Mouse (Mus musculus) stomach, postnatal 0 days (tissue): Measurements from ENCODE around the gene Catsperg1. TPM values are rescaled to one million over a fixed set of nuclear protein-coding genes. Genes with fewer than 3 reads are reported as not detected.
A peak's percentile ranks its signal among the peaks of the same experiment; 100 is the strongest.

Experiments
- ATAC-seq: fragments of 200-750 bp; cut with Nextera tagmentation; 2 replicates; pipeline ENCODE4 v1.8.0; 2017; ENCODE audit not compliant: low FRiP score, low TSS enrichment
- DNase-seq: peaks from one replicate; pipeline ENCODE4 v3.0.0-alpha.2; 2016; ENCODE audit warnings: low spot score
- H3K27ac ChIP-seq: fragments of 300-500 bp; sonication (generic); replicated peaks from 2 replicates; pipeline ENCODE4 v1.5.1; 2014; ENCODE audit warnings: mild to moderate bottlenecking, control low read depth
- H3K27me3 ChIP-seq: fragments of 300-500 bp; sonication (generic); 2 replicates; pipeline ENCODE4 v1.6.1; 2014; ENCODE audit warnings: low read length; ENCODE audit not compliant: control insufficient read depth, insufficient read depth
- H3K36me3 ChIP-seq: fragments of 300-500 bp; sonication (generic); 2 replicates; pipeline ENCODE4 v1.6.1; 2014; ENCODE audit warnings: low read length, mixed read lengths; ENCODE audit not compliant: control insufficient read depth, insufficient read depth
- H3K4me1 ChIP-seq: fragments of 300-500 bp; sonication (generic); replicated peaks from 2 replicates; pipeline ENCODE4 v1.6.1; 2014; ENCODE audit warnings: antibody characterized with exemption; ENCODE audit not compliant: control insufficient read depth, insufficient read depth
- H3K4me2 ChIP-seq: fragments of 300-500 bp; sonication (generic); replicated peaks from 2 replicates; pipeline ENCODE4 v1.6.1; 2014; ENCODE audit warnings: low read depth, mild to moderate bottlenecking, control low read depth, moderate library complexity
- H3K4me3 ChIP-seq: fragments of 300-500 bp; sonication (generic); 2 replicates; pipeline ENCODE4 v1.5.1; 2014; ENCODE audit warnings: low read depth, low read length, control low read depth
- H3K9ac ChIP-seq: fragments of 300-500 bp; sonication (generic); 2 replicates; pipeline ENCODE4 v1.6.1; 2014; ENCODE audit warnings: mild to moderate bottlenecking, low read length, control low read depth, mixed read lengths
- H3K9me3 ChIP-seq: fragments of 300-500 bp; sonication (generic); 2 replicates; pipeline ENCODE4 v1.6.1; 2016; ENCODE audit warnings: low read length; ENCODE audit not compliant: control insufficient read depth
- CTCF ChIP-seq: IDR thresholded peaks from 2 replicates; pipeline ENCODE4 v1.5.1; 2016; ENCODE audit warnings: antibody characterized with exemption, low read depth, mild to moderate bottlenecking, moderate library complexity
- EP300 ChIP-seq: optimal IDR thresholded peaks from 2 replicates; pipeline ENCODE3; 2016; ENCODE audit warnings: antibody characterized with exemption
- WGBS: fragments of 180-500 bp; shearing (Covaris S2); extraction: QIAGEN DNeasy Blood & Tissue Kit; methylation state at CpG from one replicate; pipeline ENCODE4 v1.1.7; 2014; 5-methylcytosine and 5-hydroxymethylcytosine counted together
- polyA plus RNA-seq: library from polyadenylated mRNA; unstranded; fragments of >200 nt; fragmentation: Nextera tagmentation; extraction: Ambion mirVana; gene quantifications from 2 replicates; pipeline ENCODE4 v1.2.1, GENCODE M21; 2015

Gene Catsperg1
- polyA plus RNA-seq = 0.29 and 0.65 TPM in 2 replicates

- TF ChIP-seq EP300 (no peak), CTCF (no peak)
- DNase-seq = peak; percentile 31
- H3K36me3 ChIP-seq = no peaks in the 10 kb centered on the region
- no peak within 1 kb of the TSS for H3K27ac ChIP-seq
- 6% methylated on average over 20 of the region's 20 CpGs for WGBS
- no peaks in the 10 kb centered on the region for H3K4me1 ChIP-seq
- no peak within 1 kb of the TSS for H3K4me2 ChIP-seq
- H3K27me3 ChIP-seq = no peaks in the 10 kb centered on the region
- no peak within 1 kb of the TSS for H3K9ac ChIP-seq
- H3K4me3 ChIP-seq = no peak within 1 kb of the TSS
- ATAC-seq = no peak
- 0 out of 2 replicates have a peak, but pooled peaks cover 2% of the 10 kb centered on the region for H3K9me3 ChIP-seq
These were observed at the start of gene Catsperg1 for GRCm38 (mm10) chr7:29213675-29214082. Gene Catsperg1, minus strand, starts transcription at chr7:29214035.

GRCm38 (mm10) chr7:29262151-29262550, 48.3 kb upstream of the Catsperg1 start:
- no peak for TF ChIP-seq CTCF
- TF ChIP-seq EP300 = no peak
- Histone ChIP-seq H3K36me3 (no peaks in the 10 kb centered on the region; the same call in 1 of the 2 replicates), H3K27me3 (no peaks in the 10 kb centered on the region), H3K27ac (peak overlapping the region; percentile 40), H3K4me3 (no peak overlapping the region), H3K9ac (no peak overlapping the region), H3K9me3 (no peaks in the 10 kb centered on the region), H3K4me2 (no peak overlapping the region), H3K4me1 (no peaks in the 10 kb centered on the region)
- DNase-seq (no peak), ATAC-seq (no peak)
- 60% methylated on average over 6 of the region's 6 CpGs for WGBS

- no peaks in the 10 kb centered on the region for H3K9me3 ChIP-seq
- no peak overlapping the region for H3K9ac ChIP-seq
- no peaks in the 10 kb centered on the region; the same call in 1 of the 2 replicates for H3K36me3 ChIP-seq
- DNase-seq (no peak), ATAC-seq (no peak)
- no peak overlapping the region for H3K4me3 ChIP-seq
- WGBS = 78% methylated on average over 10 of the region's 10 CpGs
- H3K4me2 ChIP-seq = no peak overlapping the region
- H3K4me1 ChIP-seq = no peaks in the 10 kb centered on the region
- no peak for TF ChIP-seq CTCF
- TF ChIP-seq EP300 = no peak
- no peaks in the 10 kb centered on the region for H3K27me3 ChIP-seq
- H3K27ac ChIP-seq = no peak overlapping the region
These were observed 46.2 kb upstream of the Catsperg1 start for GRCm38 (mm10) chr7:29259781-29260730.

GRCm38 (mm10) chr7:29257368-29257767, 43.5 kb upstream of the Catsperg1 start:
- Histone ChIP-seq H3K9me3 (no peaks in the 10 kb centered on the region), H3K36me3 (no peaks in the 10 kb centered on the region; the same call in 1 of the 2 replicates), H3K27me3 (no peaks in the 10 kb centered on the region), H3K9ac (0 out of 2 replicates have a peak overlapping the region, but pooled peaks have one; percentile 1), H3K4me2 (no peak overlapping the region), H3K4me3 (no peak overlapping the region), H3K4me1 (no peaks in the 10 kb centered on the region), H3K27ac (peak overlapping the region; percentile 30)
- DNase-seq (no peak), ATAC-seq (no peak; the same call in 1 of the 2 replicates)
- 64% methylated on average over 1 of the region's 1 CpGs for WGBS
- TF ChIP-seq CTCF = no peak
- TF ChIP-seq EP300 = no peak

- Histone ChIP-seq H3K4me1 (no peaks in the 10 kb centered on the region), H3K4me2 (no peak overlapping the region), H3K9me3 (no peaks in the 10 kb centered on the region), H3K27me3 (no peaks in the 10 kb centered on the region), H3K36me3 (no peaks in the 10 kb centered on the region; the same call in 1 of the 2 replicates), H3K4me3 (no peak overlapping the region), H3K27ac (no peak overlapping the region), H3K9ac (no peak overlapping the region)
- 67% methylated on average over 4 of the region's 4 CpGs for WGBS
- DNase-seq (no peak), ATAC-seq (no peak)
- TF ChIP-seq CTCF (no peak), EP300 (no peak)
These were observed 42.0 kb upstream of the Catsperg1 start for GRCm38 (mm10) chr7:29255875-29256274.

- Histone ChIP-seq H3K4me2 (no peak overlapping the region), H3K4me3 (no peak overlapping the region), H3K9ac (no peak overlapping the region), H3K27ac (peak overlapping the region; percentile 74), H3K27me3 (no peaks in the 10 kb centered on the region), H3K36me3 (no peaks in the 10 kb centered on the region; the same call in 1 of the 2 replicates), H3K4me1 (no peaks in the 10 kb centered on the region), H3K9me3 (no peaks in the 10 kb centered on the region)
- WGBS = 31% methylated on average over 5 of the region's 5 CpGs
- peak; percentile 66 for ATAC-seq
- TF ChIP-seq EP300 (no peak), CTCF (no peak)
- DNase-seq = peak; percentile 61
These were observed 40.0 kb upstream of the Catsperg1 start for GRCm38 (mm10) chr7:29253842-29254241.
